Mouse (Mus musculus) stomach, embryonic 16.5 days (tissue): ENCODE results near the gene Blvra. TPM values are rescaled to one million over a fixed set of nuclear protein-coding genes. Genes with fewer than 3 reads are reported as not detected.
"Not testable (repeated sequence)": the region's sequence is repeated elsewhere in the genome, so short reads cannot be mapped to it uniquely, and the experiment has no call there.

ENCODE experiments used
- ATAC-seq: fragments of 200-750 bp; cut with Nextera tagmentation; 2 replicates; pipeline ENCODE4 v1.8.0; 2017; ENCODE audit warnings: moderate number of reproducible peaks, moderate TSS enrichment; ENCODE audit not compliant: insufficient read depth, low FRiP score
- H3K27ac ChIP-seq: fragments of 300-500 bp; sonication (generic); 2 replicates; pipeline ENCODE4 v1.5.1; 2014; ENCODE audit warnings: low read length
- H3K27me3 ChIP-seq: fragments of 300-500 bp; sonication (generic); 2 replicates; pipeline ENCODE4 v1.6.1; 2014; ENCODE audit warnings: low read length, control low read depth, mixed read lengths; ENCODE audit not compliant: control insufficient read depth, insufficient read depth
- H3K36me3 ChIP-seq: fragments of 300-500 bp; sonication (generic); 2 replicates; pipeline ENCODE4 v1.6.1; 2014; ENCODE audit warnings: low read length; ENCODE audit not compliant: control insufficient read depth, insufficient read depth
- H3K4me1 ChIP-seq: fragments of 300-500 bp; sonication (generic); 2 replicates; pipeline ENCODE4 v1.6.1; 2014; ENCODE audit warnings: low read length, control low read depth, mixed read lengths; ENCODE audit not compliant: control insufficient read depth, insufficient read depth
- H3K4me2 ChIP-seq: fragments of 300-500 bp; sonication (generic); 2 replicates; pipeline ENCODE4 v1.6.1; 2014; ENCODE audit warnings: low read depth, low read length, mixed read lengths
- H3K4me3 ChIP-seq: fragments of 300-500 bp; sonication (generic); replicated peaks from 2 replicates; pipeline ENCODE4 v1.5.1; 2014; ENCODE audit warnings: mild to moderate bottlenecking, low read length
- H3K9ac ChIP-seq: fragments of 300-500 bp; sonication (generic); 2 replicates; pipeline ENCODE4 v1.6.1; 2014; ENCODE audit warnings: low read length
- H3K9me3 ChIP-seq: fragments of 300-500 bp; sonication (generic); replicated peaks from 2 replicates; pipeline ENCODE4 v1.6.1; 2016; ENCODE audit warnings: low read length, control low read depth; ENCODE audit not compliant: control insufficient read depth
- WGBS: fragments of 180-500 bp; shearing (Covaris S2); extraction: QIAGEN DNeasy Blood & Tissue Kit; methylation state at CpG from one replicate; pipeline ENCODE4 v1.1.7; 2014; 5-methylcytosine and 5-hydroxymethylcytosine counted together
- polyA plus RNA-seq: library from polyadenylated mRNA; unstranded; fragments of >200 nt; fragmentation: Nextera tagmentation; extraction: Ambion mirVana; gene quantifications from 2 replicates; pipeline ENCODE4 v1.2.1, GENCODE M21; 2015

Blvra gene
- polyA plus RNA-seq, 1 experiment from 2014 or later: 52.3 TPM

DNA sequence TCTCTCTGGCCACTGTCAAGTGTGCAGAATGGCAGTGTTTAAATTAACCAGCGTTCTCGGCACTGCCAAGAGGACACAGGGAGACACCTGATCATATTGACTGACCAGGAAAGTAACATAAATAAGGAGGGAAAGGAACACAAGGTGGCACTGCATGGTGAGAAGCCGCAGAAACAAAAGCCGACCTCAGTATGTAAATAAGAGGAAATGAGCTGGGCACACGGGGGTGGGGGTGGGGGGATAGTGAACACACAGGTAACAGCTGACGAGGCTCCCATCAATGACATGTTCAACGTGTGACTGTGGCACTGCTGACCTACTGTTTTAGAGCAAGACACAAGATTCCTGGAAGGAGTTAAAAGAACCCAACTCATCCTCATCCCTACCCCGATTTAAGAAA is 60.9 kb downstream of the Blvra start:
- ATAC-seq: no peak
- Histone ChIP-seq H3K9ac (no peak overlapping the region), H3K4me2 (no peak overlapping the region), H3K27ac (no peak overlapping the region), H3K4me1 (peaks cover 11% of the 10 kb centered on the region), H3K4me3 (no peak overlapping the region), H3K36me3 (0 out of 2 replicates have a peak, but pooled peaks cover 7% of the 10 kb centered on the region), H3K27me3 (no peaks in the 10 kb centered on the region), H3K9me3 (no peaks in the 10 kb centered on the region)
- 49% methylated on average over 8 of the region's 8 CpGs for WGBS

- peaks cover 26% of the 10 kb centered on the region for H3K4me1 ChIP-seq
- H3K4me2 ChIP-seq: peak within 1 kb of the TSS; percentile 83
- ATAC-seq: peak; percentile 89
- H3K9ac ChIP-seq: peak within 1 kb of the TSS; percentile 88
- H3K9me3 ChIP-seq: no peaks in the 10 kb centered on the region
- 0 out of 2 replicates have a peak, but pooled peaks cover 4% of the 10 kb centered on the region for H3K36me3 ChIP-seq
- peak within 1 kb of the TSS; percentile 79 for H3K4me3 ChIP-seq
- peak within 1 kb of the TSS; percentile 98 for H3K27ac ChIP-seq
- WGBS: 1% methylated on average over 57 of the region's 57 CpGs
- no peaks in the 10 kb centered on the region for H3K27me3 ChIP-seq
These were observed 63.4 kb downstream of the Blvra start, which contains the start of gene Ncaph for GRCm38 (mm10) chr2:127133621-127134461. TSS of gene Ncaph (minus strand) at chr2:127133954.

- not testable (repeated sequence) for H3K4me3 ChIP-seq, H3K27ac ChIP-seq, H3K9me3 ChIP-seq, H3K27me3 ChIP-seq, H3K4me2 ChIP-seq, H3K9ac ChIP-seq, H3K36me3 ChIP-seq, ATAC-seq
- peaks cover 26% of the 10 kb centered on the region for H3K4me1 ChIP-seq
- WGBS: 34% methylated on average over 2 of the region's 3 CpGs
These were observed 64.8 kb downstream of the Blvra start for GRCm38 (mm10) chr2:127135255-127135654.

GRCm38 (mm10) chr2:127136979-127137378 is 66.5 kb downstream of the Blvra start:
- H3K27ac ChIP-seq: peak overlapping the region; percentile 47
- no peaks in the 10 kb centered on the region for H3K27me3 ChIP-seq
- H3K36me3 ChIP-seq: peaks cover 10% of the 10 kb centered on the region; the same call in 1 of the 2 replicates
- ATAC-seq: peak; percentile 70; the same call in 1 of the 2 replicates
- 0 out of 2 replicates have a peak, but pooled peaks cover 3% of the 10 kb centered on the region for H3K9me3 ChIP-seq
- peaks cover 28% of the 10 kb centered on the region for H3K4me1 ChIP-seq
- H3K9ac ChIP-seq: peak overlapping the region; percentile 16; the same call in 1 of the 2 replicates
- peak overlapping the region; percentile 6; the same call in 1 of the 2 replicates for H3K4me2 ChIP-seq
- WGBS: 4% methylated on average over 5 of the region's 5 CpGs
- H3K4me3 ChIP-seq: no peak overlapping the region

DNA sequence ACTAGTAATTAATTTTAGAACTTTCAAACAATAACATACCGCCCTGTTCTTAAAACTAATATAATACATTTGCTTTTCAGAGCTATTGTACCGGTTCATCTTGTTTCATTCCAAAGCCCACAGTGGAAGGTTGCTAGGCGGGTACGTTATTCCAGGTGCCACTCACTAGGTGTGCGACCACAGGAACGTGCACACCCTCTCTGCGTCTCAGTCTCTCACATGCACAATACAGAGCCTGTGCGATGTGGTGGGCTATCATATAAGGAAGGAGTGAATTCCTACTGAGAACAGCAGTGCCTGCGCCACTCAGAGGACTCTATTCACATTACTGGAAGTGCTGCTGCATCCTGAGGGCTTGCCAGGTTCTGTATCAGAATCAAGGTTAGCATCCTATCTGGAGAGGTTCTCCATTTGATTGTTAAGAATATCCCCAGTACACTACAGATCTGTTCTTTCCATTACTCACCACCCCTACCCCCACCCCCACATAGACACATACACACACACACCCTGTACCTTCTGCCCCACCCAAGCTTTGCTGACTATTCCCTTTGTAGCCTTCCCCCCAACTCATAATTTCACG is 67.5 kb downstream of the Blvra start:
- peak overlapping the region; percentile 72 for H3K27ac ChIP-seq
- H3K4me1 ChIP-seq: peaks cover 24% of the 10 kb centered on the region
- no peaks in the 10 kb centered on the region for H3K27me3 ChIP-seq
- 40% methylated on average over 10 of the region's 10 CpGs for WGBS
- H3K4me2 ChIP-seq: 0 out of 2 replicates have a peak overlapping the region, but pooled peaks have one; percentile 6
- 0 out of 2 replicates have a peak, but pooled peaks cover 3% of the 10 kb centered on the region for H3K9me3 ChIP-seq
- H3K9ac ChIP-seq: no peak overlapping the region
- ATAC-seq: peak; percentile 25; the same call in 1 of the 2 replicates
- no peak overlapping the region for H3K4me3 ChIP-seq
- H3K36me3 ChIP-seq: peaks cover 10% of the 10 kb centered on the region; the same call in 1 of the 2 replicates

DNA sequence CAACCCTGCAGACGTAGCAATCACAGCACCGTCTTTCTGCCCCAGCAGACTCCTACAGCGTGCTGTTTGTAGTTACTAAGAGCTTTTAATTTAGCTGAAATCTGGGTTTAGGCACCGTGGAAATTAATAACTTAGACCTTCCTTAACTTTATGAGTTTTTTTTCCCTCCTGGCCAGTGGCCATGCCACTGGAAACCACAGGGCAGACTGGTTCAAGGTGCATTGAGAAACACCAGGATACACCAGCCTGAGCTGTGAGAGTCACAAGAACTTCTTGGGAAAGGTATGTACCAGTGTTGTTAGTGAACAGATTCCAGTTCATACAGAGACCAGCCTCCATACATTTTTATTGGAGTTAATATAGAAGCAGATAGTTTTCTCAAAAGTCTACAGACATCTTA is 68.0 kb downstream of the Blvra start:
- H3K36me3 ChIP-seq: peaks cover 10% of the 10 kb centered on the region; the same call in 1 of the 2 replicates
- H3K9me3 ChIP-seq: 0 out of 2 replicates have a peak, but pooled peaks cover 3% of the 10 kb centered on the region
- H3K4me3 ChIP-seq: no peak overlapping the region
- WGBS: 67% methylated on average over 4 of the region's 4 CpGs
- H3K27me3 ChIP-seq: no peaks in the 10 kb centered on the region
- ATAC-seq: no peak
- no peak overlapping the region for H3K4me2 ChIP-seq
- peak overlapping the region; percentile 72 for H3K27ac ChIP-seq
- H3K9ac ChIP-seq: no peak overlapping the region
- peaks cover 22% of the 10 kb centered on the region for H3K4me1 ChIP-seq

GRCm38 (mm10) chr2:127139094-127139493 is 68.6 kb downstream of the Blvra start:
- Histone ChIP-seq H3K4me2 (no peak overlapping the region), H3K27me3 (no peaks in the 10 kb centered on the region), H3K27ac (peak overlapping the region; percentile 55), H3K4me3 (no peak overlapping the region), H3K9ac (no peak overlapping the region), H3K4me1 (peaks cover 26% of the 10 kb centered on the region), H3K9me3 (0 out of 2 replicates have a peak, but pooled peaks cover 3% of the 10 kb centered on the region), H3K36me3 (peaks cover 10% of the 10 kb centered on the region; the same call in 1 of the 2 replicates)
- 88% methylated on average over 8 of the region's 8 CpGs for WGBS
- ATAC-seq: no peak

DNA sequence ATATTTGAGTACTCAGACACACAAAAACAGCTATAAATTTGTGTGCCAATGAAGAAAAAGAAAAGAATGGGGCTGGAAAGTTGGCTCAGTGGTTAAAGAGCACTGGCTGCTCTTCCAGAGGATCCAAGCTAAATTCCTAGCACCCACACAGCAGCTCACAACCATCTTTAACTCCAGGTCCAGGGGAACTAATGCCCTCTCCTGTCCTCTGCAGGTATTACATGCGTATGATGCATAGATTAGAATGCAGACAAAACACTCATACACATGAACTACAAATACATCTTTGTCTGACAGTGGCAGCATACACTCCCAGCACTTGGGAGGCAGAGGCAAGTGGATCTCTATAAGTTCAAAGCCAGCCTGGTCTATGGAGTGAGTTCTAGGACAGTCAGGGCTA is 69.1 kb downstream of the Blvra start:
- Histone ChIP-seq H3K4me2 (no peak overlapping the region), H3K27me3 (no peaks in the 10 kb centered on the region), H3K36me3 (peaks cover 10% of the 10 kb centered on the region; the same call in 1 of the 2 replicates), H3K9me3 (0 out of 2 replicates have a peak, but pooled peaks cover 3% of the 10 kb centered on the region), H3K27ac (no peak overlapping the region; the same call in 1 of the 2 replicates), H3K4me1 (peaks cover 26% of the 10 kb centered on the region), H3K4me3 (no peak overlapping the region), H3K9ac (no peak overlapping the region)
- no peak for ATAC-seq
- 100% methylated on average over 1 of the region's 1 CpGs for WGBS
